Mouse (Mus musculus): ENCODE data around the gene Gm10518.
A peak's percentile ranks its signal among the peaks of the same experiment; 100 is the strongest.

GRCm38 (mm10) chr1:179853421-179853820 lies 50.2 kb downstream of the Gm10518 start:
- TF ChIP-seq CTCF (IDR thresholded peaks at IDR 0.05; ENCODE audit: low read depth, low read length) = peak; percentile 52
- TF ChIP-seq POLR2A (IDR thresholded peaks at IDR 0.05; ENCODE audit: borderline replicate concordance, low read depth, low read length) = no peak
